Mouse (Mus musculus) ovary, postnatal 10 days (tissue): ENCODE measurements around the gene Ppp1r9a.

Experiments
- DNase-seq: peaks from one replicate; pipeline ENCODE4 v3.0.0; 2022; ENCODE audit warnings: low spot score

The Ppp1r9a gene

DNA sequence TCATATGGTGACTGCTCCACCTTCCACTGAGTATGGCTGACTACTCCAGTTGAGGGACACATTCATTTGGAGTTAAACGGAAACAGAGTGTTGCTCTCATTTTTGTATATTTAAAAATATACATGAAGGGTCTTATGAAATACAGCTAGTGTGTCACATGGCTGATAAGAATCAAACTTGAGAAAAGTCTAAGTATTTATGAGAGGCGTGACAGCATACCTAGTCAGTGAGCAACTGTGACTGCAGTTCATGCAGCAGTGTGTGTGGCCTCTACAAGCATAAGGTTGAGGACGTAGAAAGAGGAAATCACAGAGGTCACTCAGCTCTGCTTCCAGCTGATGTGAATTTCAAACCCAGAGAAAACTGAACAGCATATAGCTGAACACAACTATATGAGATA is 145.3 kb downstream of the Ppp1r9a start:
- DNase-seq, result no peak

DNA sequence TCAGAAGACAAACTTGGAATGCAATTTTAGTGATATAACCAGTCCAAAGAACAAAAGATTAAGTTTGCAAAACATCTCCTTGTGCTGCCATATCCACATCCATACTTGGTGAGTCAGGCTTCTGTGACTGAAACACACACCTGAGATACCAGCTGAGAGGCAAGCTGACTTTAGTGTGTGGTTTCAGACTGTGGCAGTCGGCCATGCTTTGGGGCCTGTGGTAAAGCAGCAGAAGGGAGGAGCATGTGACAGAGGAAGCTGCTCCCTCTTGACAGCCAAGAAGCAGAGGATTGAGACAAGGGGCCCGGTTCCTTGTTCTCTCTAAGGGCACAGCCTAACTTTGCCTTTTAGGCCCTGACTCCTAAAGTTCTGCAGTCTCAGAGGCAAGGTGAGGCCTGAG is 149.6 kb downstream of the Ppp1r9a start:
- DNase-seq, result no peak

DNA sequence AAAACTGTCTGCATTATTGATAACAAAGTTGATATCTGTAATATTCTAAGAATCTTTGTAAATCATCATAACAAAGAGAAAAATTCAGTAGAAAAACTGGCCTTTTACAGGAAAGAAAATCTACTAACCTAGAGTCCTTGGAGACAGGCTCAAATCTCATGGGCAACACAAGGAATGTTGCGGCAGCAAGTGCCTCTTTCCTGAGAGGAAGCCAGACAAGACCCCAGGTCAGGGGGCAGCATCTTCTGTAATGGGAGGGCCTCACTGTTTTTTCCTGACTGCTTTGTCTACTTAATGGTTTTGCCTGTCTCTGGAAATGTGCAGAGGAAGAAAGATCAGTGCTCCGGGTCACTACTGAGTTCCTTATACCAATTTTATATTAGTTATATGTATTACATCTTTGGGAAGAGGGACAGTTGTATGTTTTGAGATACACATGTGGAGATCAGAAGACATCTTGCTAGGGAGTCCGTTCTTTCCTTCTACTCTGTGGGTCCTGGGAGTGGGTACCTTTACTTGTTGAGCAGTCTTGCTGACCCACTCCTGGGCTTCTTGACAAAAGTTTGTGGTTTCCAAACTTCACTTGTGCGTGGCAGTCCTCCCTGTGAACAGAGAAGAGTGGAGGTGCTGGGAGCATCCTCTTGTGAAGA is 151.9 kb downstream of the Ppp1r9a start:
- DNase-seq, result no peak

DNA sequence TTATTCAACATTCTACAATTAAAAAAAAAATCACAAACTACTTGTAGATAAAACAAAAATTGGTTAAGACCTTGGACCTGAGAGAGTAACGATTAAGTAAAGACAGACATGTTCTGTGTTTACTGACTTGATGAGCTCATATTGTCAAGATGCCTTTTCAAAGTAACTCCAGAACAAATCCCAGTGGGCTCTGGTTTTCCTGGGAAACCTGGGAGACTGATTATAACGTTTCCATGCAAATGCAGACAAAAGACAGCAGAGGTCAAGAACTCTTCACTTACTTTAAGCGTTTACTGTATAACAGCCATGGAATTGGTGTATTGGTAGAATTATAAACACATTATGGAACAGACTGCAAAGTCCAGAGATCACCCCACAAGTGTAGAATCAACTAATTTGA is 172.0 kb downstream of the Ppp1r9a start:
- DNase-seq, result no peak

DNA sequence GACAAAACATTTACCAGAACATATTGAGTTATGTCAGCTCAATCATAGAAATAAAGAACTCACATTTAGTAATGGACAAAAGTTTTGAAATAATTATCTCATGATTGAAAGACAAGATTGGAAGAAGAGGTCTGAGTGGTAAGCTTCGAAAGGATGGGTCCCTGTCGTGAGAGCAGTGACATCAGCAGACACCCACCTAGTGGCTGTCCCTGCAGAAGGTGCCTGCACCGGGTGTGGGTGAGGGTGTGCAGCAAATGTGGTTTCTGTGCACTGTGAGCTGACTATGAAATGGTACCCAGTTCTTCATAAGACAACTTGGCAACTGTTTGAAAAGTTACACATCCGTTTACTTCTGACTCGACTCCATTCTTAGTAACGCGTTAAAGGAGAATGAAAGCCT is 173.0 kb downstream of the Ppp1r9a start:
- DNase-seq, result no peak

DNA sequence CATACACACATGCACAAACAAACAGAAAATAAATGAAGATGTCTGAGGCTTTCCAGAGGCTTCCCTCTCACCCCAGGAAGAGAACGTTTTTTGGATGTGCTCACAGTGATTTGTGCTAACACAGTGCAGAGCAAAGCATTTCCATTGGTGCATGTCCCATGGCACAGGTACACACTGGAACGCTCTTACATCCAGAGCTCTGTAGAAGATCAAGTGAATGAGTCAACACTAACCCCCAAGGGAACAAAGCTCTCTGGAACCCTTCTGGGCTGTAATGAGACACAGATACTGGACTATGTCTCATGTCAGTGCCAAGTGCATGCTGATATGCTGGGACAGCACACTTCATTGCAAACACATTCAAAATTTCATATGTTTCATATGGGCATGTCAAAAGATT is 175.3 kb downstream of the Ppp1r9a start:
- DNase-seq, result no peak

DNA sequence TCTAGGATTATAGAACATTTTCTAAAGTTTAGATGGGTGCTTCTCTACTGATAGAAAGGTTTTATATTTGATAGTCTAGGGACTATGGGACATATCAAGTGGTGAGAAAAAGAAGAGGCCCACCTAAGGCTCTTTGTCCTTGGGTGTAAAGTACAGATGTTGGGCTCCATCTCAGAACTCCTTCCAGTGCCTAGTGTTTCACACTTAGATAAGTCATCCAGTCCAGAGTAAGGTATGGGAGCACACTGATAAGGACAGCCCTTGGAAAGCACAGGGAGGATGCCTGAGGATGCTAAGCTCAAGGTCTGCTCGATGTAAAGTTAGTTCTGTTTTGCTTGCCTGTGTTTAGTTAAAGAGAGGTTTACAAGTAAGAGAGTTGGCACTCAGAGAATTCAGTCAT is 176.4 kb downstream of the Ppp1r9a start:
- no peak for DNase-seq

DNA sequence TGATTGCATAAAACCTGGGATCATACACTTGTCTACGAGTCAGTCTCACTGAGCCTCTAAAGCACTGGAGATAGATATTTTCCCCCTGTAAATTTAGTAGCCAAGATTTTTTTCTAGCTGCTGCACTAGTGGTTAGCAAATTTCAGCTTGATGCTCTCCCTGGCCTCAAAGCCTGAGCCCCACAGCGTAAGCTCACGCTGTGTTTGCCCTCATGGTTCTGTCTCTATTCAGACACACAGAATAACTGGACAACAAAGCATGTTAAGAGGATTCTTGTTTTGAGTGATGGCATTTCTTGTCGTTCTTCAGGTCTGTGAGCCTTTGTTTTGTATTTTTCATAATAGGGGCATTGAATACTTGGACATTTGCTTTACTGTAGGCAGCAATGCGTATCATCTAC is 177.4 kb downstream of the Ppp1r9a start:
- no peak for DNase-seq

DNA sequence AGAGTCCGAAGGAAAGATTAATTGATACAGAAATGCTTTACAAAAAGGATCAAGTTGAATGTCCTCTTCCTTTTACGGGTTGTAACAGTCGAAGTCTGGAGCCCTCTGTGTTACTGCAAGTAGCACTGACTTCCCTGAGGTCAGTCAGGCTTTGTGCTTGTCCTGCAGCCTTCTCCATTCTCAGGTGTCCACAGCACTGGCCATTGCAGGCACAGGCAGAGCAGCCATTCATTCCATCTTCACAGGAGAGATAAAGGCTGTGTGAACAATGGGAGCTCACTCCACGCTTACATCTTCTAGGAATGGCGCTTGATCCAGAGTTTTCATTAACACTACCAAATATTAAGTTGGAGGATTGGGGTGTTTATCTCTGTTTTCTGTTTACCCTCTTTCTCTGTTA is 177.8 kb downstream of the Ppp1r9a start:
- no peak for DNase-seq

DNA sequence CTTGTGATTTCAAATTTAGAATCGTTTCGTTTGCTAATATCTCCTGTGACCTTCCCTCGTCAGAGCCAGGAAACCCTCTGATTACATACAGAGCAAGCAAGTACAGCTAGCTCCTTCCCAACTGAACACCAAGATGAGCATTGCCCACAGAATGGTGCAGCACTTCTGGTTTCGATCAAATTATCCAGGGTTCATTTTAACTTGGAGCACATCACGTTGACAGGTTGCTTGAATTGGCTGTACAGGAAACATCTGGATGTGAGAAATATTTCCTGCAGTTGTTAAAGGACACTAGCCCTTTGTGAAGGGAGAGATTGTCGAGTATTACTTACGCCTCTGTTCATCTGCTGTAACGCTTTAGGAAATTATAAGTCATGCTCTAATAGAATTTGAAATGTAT is 178.4 kb downstream of the Ppp1r9a start:
- no peak for DNase-seq

DNA sequence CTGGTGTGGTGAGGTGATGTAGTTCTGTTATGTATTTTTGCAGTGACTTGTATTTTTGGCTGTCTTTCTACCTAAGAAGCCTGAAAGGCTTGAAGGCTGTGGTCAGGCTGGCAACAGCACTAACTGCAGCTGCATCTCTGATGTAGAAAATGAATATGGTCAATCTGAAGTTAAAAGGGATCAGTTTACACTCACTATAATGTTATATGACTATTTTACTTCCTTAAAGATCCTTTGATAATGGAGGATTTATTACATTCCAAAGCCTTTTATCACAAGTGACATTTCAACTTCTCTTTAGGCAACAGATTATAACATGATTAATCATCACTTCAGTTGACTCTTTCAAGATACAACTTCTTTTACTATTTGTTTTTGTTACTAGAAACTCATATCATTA is 179.4 kb downstream of the Ppp1r9a start:
- DNase-seq, result no peak

DNA sequence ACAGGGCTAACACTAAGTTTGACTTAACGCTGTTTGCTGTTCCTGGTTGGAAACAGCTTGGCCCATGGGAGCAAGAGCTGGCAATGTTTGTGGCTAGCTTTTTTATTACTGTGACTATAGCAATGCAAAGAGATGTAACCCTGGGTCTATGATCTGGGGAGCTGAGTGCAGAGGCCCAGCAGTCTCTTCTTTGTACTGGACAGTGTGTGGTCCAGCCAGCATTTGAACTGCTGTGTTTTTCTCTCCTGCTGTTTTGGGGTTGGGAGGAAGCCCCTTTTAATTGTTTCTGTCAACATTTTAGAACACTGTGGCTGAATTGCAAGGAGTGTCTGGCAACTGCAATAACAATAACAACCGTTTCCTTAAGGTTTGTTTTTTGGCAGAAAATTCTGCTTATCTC is 180.0 kb downstream of the Ppp1r9a start:
- no peak for DNase-seq

DNA sequence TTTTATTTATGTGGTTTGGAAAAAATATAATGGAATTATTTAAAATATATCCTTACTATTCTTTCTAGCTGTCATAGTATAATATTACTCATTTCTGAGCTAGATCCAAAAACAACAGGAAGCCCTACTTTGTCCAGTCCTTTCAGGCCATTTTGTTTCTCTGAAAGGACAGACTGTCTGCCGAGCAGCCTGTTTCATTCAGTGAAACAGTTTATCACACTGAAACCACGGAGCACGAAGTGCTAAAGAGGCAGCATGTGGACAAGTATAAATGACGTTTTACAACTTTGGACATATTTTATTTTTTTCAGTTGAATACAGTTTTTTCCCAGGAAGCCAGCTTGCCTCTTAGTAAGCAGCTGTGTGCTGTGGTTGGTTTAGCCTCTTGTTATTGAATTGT is 181.2 kb downstream of the Ppp1r9a start:
- no peak for DNase-seq

DNA sequence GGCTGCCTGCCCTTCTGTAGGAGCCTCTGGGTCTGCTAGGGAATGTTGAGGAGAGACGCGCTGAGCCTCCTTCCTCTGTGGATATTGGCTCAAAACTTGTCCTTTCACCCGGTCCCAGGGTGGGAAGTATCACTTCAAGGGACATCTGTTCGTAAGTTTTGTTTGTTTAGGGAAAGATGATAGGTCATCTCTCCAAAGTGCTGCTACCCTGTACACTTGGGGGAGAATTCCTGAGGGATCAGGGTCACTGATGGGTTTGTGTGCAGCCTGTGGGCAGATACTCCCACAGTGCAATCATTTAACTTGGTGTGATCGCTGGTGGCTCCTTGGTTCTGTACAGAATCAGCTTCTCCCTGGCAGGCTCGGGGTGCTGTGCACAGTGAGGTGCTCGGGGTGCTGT is 189.2 kb downstream of the Ppp1r9a start:
- no peak for DNase-seq

DNA sequence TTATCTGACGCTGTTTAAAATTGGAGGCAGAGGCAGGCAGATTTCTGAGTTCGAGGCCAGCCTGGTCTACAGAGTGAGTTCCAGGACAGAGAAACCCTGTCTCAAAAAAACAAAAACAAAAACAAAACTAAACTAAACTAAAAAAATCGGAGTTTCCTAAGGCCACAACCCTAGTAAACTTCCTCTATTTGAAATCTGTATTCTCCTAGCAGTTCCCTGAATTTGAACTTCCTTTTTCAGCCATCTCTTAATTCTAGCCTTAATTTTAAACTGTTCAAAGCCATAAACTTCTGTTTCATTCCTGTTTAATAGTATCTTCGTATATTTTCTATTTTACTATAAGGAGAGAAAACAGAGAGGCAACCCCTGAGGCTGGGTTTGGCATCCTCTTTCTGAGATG is 190.1 kb downstream of the Ppp1r9a start:
- DNase-seq, result no peak

DNA sequence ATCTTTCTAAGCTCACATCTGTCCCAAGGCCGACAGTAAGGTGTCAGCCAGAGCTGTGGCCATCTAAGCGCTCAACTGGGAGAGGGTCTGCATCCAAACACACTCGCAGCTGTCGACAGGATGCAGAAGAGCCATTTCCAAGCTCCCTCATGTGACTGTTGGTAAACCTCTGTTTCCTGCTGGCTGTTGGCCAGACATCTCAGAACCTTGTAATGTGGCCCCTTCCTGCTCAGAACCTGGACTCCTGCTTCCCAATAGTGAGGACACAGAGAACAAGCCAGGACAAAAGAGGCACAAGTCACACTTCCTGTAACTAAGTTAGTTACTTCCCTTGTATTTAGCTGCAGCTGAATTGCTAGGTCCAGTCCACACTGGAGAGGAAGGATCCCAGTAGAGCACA is 190.8 kb downstream of the Ppp1r9a start:
- DNase-seq, result no peak

DNA sequence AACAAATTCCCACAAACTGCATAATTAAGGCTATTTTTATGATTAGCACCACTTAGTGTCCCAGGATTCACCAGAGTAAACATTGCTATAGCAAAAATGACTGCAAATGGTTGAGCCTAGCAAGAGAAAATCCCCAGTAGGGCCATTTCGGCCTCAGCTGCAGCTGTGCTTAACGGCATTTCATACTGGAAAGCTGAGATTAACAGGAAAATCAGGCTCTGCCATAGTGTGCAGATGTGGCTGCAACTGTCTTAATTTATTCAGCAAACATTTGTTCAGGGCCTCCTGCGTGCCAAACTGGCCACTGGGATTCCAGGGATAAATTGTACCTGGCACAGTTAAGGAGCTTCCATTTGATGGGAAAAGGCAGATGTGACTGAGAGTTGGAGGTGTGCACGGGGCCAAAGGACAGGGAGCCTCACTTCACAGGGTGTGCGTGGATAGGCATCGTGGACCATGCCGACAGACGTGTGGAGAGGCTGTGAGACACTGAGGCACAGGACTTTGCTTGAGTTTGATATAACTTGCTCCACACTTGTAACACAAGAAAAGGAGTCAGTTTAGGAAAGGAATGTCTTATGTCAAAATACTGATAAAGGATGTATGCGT is 192.8 kb downstream of the Ppp1r9a start:
- no peak for DNase-seq

DNA sequence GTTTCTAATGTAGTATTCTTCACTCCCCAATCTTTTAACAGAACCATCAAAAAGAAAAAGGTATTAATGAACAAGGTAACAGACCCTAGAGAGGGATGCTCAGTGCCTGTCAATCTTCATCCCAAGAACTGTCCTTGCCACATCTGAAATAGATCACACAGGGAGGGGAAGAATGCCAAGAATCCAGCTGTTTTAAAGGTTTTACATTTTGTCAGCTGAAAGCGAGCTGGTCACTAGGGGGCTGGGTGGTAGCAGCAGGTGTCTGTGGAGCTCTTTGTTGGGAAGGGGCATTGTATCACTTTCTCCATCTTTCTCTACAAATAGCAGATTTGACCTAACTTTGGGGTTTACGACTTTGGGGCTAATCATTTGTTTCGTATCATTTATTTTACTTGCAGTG is 194.6 kb downstream of the Ppp1r9a start:
- DNase-seq, result no peak

DNA sequence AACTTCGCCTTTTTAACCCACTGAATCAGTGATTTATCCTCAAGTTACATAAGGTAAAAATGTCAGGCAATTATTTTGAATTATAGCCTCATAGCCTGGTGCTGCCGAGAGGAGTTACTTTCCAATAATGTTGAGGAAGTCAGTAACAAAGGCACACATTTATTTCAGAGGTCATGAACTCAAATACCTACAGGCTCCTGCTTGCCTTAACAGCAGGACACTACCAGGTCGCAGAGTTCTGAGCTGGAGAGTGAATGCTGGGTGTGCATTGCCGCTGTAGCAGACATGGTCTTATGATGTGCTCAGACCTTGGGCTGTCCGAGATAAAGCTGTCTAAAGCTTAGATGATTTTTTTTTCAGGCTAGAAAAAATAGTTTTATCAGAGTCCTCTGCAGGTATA is 196.6 kb downstream of the Ppp1r9a start:
- no peak for DNase-seq

DNA sequence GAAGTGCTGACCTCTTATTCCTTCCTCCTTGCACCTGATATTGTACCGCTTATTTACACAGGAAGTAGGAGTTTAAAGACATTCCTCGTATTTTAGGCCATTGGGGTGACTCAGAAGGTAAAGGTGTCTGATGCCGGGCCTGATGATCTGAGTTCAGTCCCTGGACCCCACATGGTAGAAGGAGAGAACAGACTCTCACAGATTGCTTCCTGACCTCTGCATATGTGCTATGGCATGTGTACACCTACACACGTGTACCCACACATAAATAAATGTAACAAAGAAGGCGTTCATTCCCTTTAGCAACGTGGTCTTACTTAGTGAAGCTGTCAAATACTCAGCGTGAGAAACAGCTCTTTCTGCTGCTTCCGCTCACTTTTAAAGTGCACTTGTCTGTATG is 197.1 kb downstream of the Ppp1r9a start:
- no peak for DNase-seq

DNA sequence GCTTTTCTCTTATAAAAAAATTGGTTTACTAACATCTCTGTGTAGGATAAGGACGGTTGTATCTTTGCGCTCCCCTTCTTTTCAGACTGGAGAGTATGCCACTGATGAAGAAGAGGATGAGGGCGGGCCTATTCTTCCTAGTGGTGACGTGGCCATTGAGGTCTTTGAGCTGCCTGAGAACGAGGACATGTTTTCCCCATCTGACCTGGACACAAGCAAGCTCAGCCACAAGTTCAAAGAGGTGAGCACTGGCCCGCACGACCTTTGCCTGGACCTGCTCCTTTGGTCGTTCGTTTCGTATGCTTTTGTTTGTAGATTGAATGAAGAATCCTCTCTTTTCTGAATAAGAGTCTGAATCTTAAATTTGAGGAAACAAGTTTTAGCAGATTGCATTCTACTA is 197.6 kb downstream of the Ppp1r9a start:
- no peak for DNase-seq

DNA sequence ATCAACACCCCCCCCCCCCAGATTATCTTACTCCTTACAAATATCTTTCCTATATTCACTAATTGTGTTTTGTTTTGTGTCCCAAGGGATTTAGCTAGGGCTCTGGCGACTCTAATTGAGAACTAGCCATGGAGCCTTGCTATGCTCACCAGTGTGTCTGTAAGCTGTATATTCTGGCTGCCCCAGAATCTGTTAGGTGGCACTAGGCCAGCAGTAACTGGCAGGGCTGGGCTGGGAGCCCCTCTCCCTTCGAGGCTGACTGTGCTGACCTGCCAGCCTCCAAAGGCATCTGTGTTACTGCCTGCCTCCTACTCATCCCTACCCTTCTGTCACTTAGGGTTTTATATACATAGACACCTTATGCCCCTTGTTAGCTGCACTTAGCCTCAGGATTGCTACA is 200.0 kb downstream of the Ppp1r9a start:
- no peak for DNase-seq

DNA sequence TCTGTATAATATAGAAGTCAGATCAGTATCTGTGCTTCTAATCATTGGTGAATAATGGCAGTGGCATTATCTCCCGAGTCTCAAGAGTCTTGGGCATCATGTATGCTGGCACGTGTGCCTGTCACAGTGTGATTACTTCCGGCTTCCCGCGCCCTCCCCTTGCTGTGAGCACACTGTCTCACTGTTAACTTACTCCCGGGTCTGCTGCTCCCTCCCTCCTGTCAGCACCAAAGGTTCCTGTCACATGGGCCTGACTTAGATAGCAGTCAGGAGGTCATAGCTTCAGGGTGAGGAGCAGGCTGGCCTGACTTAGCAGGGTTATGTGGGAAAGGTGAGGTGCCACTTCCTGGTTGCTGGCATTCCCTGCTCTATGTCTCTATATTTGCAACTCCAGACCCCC is 201.1 kb downstream of the Ppp1r9a start:
- DNase-seq, result no peak

DNA sequence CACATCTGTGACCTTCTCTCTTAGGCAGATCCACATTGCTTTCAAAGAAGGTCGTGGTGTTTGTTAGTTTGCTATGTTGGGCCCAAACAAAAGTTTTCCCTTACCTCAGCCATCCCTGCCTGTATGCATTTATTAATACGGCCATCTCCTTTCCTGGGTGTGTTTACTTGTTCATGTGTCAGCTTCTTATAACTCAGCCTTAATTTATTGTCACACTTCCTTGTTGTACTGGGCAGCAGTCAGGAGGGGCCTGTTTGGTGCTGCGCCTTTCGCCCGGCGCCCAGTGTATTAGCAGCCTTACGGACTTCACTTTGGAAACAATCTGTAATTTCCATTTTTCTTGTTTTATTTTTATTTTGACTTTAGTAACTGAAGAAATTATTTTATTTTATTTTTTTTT is 201.5 kb downstream of the Ppp1r9a start:
- no peak for DNase-seq

DNA sequence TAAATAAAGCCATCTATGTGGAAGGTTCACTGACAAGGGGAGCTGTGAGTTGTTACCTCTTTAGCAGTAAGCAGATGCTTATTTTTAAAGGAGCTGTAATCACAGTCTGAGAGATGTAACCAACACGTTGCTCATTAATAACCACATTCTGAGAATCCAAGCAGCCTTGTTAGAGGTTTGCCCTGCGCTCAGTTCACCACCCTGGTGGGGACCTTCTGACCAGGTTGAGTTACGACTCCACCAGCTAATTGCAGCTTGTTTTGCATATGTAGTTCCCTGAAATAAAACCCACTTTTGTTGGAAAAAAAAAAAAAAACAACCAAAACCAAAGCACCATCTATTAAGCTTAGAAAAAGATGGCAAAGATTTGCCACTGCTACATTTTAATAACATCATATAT is 205.8 kb downstream of the Ppp1r9a start:
- DNase-seq, result no peak
